Mouse (Mus musculus) B cell, adult 2 months (primary cell): ENCODE data around the gene Gchfr.

ENCODE experiments used
- DNase-seq, 2 experiments: peaks; one replicate each; pipeline ENCODE4 v3.0.0; 2022

The Gchfr gene

DNA sequence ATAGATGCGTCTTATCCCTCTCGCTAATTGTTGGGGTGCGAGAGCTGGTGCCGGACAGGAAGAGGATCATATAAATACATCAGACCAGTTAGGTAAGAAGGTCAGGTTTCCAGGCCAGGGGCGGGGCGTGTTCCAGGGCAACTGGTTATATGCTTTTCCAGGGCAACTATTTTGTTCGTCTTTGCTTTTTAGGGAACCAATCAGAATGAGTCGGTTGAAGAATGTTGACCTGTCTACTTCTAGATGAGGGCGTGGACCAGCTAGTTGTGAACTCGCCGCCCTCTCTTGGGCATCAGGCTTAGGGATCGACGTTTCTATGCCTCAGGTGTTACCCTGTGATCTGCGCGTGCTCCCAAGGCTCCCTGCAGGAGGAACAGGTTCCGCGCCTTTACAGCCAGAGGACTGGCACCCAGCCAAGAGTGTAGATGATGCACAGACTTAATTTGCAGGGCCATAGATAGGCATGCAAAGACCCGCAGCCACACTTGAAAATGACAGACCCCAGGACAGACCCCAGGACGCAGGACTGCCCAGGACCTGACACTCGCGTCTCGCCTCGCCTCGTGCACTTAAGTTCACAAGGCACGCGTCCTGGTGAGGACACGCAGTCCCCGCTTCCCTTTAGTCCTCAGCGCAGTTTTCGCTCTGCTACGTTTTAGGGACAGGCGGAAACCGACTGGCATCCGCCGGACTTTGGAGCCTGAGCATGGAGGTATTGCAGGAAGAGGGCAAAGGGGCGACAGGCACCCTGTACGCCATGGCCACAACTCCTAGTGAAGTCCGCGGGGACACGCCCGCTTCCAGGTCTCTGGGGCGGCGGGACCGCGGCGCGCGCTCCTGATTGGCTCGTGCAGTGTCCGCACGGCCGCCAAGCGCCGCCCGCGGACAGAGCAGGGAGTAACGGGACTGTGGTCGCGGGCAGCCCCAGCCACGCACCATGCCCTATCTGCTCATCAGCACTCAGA lies at the start of gene Gchfr:
Gchfr (plus strand) TSS at position 873 of the 965 bp plus-strand sequence.
- DNase-seq: peak; percentile 36 to 39

DNA sequence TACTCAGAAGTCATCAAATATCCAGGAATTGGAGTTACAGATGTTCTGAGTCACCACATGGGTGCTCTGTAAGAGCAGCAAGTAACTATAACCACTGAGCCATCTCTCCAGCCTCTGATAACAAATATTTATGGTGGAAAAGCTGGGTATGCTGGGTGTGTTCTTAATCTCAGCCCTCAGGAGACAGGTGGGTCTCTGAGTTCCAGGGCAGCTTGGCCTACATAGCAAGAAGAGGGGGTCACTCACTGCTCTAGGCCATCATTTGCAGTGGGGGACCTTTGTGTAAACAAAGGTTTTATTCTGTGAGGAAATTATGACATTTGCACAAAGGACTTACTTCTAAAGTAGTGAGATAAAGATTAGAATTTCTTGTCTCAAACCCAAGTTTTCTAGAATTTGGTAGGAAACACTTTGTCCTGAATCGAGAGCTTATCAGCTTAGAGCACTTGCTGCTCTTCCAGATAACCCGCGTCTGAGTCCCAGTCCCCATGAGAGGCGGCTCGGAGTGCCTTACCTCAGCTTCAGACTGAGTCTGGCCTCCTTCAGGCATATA lies 31.2 kb upstream of the Gchfr start:
- DNase-seq: no peak

DNA sequence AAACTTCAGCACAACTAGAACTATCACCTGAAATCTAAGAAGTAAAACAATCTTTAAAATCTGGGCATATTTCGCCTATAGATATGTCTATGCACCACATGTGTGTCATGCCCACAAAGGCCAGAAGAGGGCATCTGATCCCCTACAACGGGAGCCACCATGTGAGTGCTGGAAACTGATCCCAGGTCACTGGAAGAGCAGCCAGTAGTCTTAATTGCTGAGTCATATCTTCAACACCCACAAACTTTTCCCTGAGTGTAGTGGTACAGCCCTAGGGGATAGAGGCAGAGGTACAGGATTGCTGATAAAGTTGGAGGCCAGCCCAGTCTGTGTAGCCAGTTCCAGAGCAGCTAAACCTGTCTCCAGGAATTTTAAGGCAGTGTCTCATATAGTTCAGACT lies 22.4 kb upstream of the Gchfr start:
- peak; percentile 30 to 41 for DNase-seq

DNA sequence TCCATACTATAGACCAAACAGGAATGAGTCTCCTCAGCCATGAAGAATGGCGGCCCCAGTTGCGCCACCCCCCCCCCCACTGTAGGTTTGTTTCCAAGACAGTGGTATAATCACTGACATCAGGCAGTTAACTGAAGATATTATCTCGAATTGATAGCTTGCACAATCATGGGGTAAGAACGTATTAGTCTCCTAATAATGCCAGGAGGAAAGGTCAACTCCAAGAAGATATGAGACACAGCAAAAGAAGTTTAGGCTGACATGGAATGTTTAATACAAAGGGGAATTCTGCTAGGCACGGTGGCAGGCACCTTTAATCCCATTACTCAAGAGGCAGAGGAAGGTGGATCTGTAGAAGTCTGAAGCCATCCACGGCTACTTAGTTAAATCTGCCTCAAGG lies 21.1 kb upstream of the Gchfr start:
- DNase-seq: no peak

DNA sequence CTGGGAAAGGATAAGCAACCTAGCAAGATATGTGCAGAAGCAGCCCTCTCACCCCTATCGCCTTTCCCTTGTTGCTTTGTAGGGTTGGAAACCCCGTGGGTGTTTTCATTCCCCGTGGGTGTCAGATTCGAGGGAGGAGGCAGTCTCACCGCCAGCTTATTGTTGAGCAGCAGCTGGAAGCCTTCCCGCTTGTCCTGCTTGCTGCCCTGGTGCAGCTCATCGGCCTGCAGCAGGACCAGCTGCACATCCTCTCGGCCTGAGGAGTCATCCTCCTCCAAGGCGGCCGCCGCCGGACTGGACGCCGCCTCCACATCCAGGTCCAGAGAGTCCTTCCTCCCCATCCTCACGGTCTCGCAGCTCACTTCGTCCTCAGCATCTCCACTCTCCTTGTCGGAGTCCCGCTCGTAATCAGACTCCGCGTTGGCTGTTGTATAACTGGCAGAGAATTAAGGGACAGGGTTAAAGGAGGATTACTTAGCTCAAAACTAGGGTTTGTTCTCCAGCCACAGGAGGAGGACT lies 20.4 kb upstream of the Gchfr start:
- DNase-seq: no peak

DNA sequence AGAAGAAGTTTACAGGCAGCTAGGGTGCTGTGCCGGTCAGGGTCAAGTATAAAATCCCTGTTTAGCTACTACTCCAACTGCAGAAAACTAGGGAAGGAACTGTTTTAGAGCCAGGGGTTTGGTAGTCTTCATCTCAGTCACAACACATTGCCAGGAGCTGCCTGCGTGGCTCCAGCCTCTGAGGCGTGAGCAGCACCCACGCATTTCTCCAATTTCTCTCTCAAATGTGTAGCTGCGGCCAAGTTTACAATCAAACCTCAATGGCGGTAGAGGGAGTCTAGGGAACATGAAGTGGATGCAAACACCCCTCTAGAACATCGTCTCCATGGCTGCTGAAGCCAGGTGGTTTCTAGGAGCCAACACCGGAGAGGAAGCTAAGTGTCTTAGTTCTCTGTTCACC lies 19.8 kb upstream of the Gchfr start:
- DNase-seq: no peak

DNA sequence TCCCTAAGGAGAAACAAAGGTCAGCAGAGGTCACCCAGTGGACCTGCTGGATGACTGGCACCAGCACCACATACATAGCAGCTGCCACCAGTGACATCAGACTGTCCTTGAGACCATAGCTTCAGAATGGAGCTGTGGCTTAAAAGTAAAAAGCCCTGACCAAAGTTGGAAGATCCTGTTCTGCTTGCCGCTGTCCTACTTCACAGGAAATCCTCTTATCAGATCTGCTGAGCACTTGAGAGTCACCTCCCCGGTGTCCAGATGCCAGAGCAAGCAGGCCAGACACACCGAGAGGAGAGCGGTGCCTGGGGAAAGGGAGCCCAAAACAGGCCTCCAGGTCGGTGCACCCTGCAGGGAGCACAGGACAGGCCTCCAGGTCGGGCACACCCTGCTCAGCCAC lies 15.3 kb upstream of the Gchfr start:
- DNase-seq: no peak

DNA sequence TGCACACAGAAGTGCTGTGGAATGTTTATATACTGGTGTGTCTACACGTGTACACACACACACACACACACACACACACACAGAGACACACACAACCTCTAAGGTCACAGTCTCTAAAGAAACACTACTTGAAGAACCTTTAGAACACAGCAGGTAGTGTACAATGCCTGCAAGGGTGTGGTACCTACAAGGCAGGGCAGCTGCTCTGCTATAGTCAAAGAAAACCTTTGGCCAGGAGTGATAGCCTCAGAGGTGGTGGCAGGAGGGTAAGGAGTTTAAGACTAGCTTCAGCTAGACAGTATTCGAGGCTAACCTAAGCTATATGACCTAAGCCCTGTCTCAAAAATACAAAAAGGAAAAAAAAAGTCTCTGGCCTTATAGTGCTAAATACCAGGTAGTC lies 12.9 kb upstream of the Gchfr start:
- DNase-seq: no peak

DNA sequence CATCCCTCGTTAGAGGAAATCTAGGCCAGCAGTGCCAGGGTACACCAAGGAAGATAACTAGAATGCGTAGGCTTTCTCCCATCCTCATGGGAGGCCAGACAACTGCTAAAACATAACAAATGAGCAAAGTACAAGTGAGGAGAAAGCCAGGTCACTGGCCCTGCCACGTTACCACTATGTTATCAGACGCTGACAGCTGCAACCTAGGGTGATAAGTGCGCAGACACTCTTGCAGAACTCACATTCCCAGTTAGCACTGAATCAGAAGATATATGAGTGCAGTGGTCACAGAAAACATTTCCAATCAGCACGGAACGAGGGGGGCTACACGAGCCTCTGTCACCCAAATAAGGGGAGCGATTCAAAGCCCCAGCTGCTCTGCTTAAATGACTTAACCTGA lies 12.2 kb upstream of the Gchfr start:
- DNase-seq: no peak

DNA sequence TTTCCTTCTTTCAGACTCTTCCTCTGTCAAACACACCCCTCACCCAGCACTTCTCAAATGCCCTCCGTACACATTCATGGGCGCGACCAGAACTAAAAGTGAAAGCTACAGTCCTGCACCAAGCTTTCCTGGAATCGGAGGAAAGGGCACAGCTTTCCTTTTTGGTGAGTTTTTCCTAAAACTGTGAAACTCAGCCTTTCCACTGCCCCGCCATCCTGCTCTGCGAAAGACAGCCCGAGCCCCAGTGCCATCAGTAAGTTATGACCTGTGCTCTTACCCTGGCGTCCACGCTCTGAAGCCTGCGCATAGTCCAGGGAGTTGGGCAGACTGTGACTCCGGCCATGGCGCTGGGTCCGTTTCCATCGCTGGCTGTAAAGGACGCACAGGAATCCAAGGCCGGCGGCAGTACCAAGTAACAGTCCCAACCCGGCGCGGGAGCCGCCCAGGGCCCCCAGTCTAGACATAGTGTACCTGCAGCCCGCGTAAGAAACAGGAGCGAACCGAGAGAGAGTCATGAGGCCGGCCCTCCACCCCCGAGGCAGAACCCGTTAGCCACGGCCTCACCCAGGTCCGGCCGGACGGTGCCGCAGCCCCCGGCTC lies 11.4 kb upstream of the Gchfr start:
- no peak for DNase-seq

DNA sequence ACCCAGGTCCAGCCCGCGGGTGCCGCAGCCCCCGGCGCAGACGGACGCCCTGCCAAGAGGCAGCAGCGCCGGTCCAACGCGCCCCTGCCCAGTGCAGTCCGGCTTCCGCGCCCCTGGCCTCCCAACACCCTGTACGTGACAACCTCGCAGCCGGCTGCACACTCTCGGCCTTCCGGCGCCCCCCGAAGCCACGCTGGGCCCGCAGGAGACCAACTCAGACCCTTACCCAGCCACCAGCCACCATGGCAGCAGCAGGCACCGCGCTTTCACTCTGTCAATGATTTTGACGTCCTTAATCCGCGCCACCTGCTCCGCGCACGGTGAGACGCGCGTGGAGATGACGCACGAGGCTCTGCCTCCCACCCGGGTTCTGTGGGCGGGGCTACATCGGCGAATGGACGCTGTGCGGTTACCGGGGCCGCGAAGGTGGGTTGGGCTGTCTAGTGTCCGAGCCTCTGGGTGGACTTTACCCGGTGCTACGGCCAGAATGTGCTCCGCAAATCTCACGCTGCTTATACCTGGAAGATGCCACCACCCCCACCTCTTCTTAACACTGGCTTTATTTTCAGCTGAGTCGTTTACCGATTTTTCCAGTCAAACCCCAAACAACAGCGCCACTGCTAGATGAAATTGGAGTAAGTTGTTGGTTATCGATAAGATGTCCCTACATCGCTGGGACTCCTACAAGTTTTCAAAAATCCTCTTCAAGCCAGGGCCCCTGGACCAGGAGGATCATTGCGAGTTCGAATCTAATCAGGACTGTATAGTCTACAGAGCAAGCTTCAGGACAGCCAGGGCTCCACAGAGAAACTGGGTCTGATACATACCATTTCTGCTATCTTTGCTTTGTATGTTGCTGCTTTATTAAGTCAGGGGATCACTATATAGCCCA lies 10.6 kb upstream of the Gchfr start, which contains the start of gene Rmdn3:
Rmdn3 (minus strand) TSS at position 354 of the 892 bp plus-strand sequence.
- peak; percentile 97 for DNase-seq

DNA sequence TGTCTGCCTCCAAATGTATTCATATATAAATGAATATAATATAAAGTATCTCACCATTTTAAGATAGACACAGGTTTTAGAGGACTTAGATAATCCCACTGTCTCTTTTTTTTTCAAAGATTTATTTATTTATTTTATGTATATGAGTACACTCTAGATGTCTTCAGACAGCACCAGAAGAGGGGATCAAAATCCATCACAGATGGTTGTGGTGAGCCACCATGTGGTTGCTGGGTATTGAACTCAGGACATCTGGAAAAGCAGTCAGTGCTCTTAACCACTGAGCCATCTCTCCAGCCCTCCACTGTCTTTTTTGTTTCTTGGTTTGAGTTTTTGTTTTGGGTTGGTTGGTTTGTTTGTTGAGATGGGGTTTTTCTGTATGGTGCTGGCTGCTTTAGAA lies 9.7 kb upstream of the Gchfr start:
- no peak for DNase-seq

DNA sequence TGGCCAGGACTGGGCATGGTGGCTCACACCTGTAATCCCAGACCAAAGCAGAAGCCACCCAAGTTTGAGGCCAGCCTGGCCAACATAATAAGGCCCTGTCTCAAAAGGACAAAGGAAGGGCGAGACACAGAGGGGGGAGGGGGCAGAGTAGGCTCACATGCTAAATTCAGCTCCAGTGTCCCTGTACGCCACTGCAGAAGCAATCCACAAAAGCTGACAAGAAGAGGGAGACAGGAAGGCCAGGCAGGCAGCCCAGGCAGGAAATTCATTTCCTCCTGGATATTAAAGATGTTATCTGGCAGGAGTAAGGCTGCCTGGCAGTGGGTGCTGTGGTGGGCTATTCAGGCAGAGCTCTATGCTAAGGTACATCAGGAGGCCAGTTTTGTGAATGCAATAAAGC lies 6.3 kb upstream of the Gchfr start:
- DNase-seq: no peak

DNA sequence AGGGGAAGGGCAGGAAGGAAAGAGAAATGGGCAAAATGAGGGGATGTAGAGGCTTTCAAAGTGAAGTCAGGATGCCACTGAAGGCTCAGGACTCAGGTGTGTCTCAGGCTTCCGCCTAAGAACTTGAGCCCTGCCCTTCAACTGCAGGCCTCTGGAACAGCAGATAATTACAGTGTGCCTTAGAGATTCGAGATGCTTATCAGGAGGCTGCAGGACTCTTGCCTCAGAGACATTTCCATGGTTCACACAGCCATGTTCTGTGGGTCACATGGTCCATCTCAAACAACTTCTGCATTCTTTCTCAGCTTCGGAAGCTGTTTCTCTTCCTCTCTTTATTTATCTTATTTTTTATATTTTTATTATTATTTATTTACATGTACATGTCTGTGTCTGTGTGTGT lies 4.4 kb upstream of the Gchfr start:
- DNase-seq: no peak

DNA sequence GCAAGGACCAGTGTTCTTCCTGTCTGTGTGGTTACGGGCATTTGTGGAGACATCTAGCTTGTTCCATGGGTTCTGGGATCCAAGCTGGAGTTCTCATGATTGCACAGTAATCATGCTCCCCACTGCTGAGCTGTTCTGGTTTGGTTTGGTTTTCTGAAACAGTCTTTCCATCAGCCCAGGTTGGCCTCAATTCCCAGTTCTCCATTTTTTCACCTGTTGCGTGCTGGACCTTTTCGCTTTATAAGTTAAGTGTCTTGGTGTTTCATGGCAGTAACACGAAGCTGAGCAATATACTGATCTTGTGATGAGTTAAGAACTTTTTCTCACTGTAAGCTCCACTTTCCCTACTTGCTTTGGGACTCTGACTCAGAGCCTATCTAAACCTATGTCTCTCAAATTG lies 3.6 kb upstream of the Gchfr start:
- DNase-seq: no peak

DNA sequence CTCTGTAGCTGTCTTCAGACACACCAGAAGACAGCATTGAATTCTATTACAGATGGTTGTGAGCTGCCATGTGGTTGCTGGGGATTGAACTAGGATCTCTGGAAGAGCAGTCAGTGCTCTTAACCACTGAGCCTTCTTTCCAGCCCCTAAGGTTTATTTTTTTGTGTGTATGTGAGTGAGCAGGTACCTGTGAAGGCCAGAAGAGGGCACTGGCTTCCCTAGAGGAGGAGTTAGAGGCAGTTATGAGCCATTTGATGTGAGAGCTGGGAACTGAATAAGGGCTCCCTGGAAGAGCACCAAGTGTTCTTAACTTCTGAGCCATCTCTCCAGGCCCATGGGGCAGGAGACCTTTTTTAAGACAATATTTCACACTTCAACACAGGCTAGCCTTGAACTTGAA lies 2.2 kb upstream of the Gchfr start:
- DNase-seq: no peak

DNA sequence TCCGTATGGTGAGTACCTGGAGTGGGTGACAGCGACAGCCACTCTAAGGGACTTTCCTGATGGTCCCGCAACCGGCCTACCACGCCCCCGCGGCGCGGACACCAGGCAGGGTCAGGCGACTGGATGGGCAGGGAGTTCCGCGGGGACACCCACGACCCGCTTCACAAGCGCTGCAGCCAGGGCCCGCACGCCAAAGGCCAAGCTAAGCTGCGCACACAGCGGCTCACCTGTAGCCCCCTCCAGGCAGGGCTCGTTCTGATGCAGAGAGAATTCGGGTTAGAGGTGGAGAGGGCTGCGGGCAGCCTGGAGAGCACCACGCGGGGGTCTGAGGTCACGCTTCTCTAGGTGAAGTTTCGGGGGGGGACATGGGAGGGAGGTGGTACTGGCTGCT lies 288 bp downstream of the Gchfr start:
- DNase-seq: no peak

DNA sequence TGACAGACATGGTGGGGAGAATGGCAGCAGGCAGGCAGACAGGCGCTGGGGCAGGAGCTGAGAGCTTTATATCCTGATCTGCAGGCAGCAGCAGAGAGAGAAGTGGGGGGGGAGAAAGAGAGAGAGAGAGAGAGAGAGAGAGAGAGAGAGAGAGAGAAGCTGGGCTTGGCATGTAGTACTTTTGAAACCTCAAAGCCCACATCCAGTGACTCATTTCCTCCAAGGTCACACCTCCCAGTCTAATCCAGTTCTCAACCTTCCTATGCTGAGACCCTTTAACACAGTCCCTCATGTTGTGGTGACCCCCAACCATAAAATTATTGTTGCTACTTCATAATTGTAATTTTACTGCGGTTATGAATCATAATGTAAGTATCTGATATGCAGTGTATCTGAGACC lies 2.7 kb downstream of the Gchfr start:
- DNase-seq: no peak

DNA sequence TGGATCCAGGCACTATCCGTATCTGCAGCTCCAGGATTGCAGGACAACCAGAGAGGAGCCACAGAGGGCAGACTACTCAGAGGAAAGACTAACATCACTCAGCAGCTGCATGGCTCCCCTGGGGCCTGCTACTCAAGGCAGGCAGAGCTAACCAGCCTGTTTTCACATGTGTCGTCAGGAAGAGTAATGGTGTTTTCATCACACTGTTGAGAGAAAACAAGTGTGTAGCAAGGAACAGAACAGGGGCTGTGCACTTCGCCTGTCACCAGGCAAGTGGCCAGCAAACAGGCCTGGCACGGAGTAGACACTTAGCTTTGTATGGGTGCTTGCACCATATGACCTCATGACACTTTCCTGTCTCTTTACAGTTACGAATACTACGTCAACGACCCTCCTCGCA lies 4.0 kb downstream of the Gchfr start:
- no peak for DNase-seq

DNA sequence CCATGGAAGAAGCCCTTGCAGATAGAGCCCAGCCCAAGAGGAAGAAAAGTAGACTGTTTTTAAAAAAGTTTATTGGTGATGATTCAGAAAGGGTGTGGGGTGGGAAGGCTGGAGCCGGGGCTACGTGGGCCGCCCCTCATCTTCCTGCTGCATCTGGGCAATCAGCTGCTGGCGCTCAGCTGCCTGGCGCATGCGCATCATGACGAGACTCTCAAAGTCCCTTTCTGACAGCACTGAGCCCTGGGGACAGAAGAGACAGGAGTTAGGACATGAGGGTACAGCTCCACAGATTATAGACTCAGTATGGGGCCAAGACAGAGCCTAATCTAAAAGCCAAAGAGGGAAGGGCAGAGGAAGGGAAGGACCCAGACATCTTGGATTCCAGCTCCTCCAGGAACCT lies 4.9 kb downstream of the Gchfr start:
- no peak for DNase-seq

DNA sequence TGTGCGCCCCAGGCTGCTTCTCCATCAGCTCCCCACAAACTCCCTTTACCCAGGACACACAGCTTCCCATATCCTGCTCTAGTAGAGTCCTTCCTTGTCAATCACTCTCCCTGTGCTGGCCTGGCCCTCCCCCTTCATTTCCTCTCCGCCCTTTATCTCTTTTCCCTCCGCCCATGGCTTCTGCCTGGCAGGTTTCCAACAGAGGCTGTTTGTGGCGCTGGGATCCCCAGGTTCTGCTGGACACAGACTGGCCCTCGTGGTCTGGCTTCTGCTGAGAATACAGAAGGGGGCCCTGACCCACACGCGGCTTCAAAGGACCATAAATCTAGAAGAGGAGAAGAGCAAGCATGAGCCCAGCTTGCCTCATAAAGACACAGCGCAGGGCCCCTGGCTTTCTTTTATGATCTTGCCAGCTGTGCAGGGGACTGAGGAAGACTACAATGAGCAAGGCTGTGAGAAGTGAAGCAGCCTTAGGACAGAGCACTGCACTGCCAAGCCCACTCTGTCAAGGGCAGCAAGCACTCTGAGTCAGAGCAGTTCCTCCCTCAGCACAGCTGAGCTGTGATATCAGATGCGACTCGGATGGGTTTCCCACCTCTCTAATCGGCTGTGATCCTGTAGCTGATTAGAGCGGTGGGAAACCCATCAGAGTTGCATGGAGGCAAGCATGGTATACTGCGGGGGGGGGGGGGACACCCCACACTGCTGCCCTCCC lies 5.4 kb downstream of the Gchfr start:
- no peak for DNase-seq

DNA sequence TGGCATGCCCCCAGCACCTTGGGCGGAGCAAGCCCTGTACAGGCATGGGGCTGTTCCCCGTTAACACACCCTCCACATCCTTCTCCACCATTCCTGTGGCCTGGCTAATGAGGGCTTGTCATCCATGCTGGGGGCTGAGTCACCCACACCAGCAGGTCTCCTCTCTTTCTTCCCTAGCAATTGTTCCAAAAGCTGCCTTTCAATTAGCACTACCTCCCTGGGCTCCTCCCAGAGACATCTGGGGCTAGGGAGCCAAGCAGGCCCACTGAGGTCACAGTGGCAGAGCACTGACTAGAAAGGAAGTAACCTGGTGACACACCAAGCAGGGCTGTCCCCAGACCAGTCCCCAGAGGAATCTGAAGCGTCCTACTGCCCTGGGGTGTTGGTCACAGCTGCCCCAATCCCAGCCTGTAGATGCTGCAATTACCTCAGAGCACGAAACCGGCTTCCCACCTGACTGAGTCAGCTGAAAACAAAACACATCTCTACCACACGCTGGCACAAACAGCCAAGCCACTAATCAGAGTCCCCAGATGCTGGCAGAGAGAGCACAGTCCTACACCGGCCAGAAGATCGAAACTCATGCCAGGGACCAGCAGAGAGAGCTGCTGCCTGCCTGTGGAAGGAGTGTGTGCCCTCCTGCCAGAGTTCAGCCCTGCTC lies 6.5 kb downstream of the Gchfr start, which contains the start of gene Gm14137:
Gm14137 (plus strand) TSS at position 519 of the 661 bp plus-strand sequence.
- DNase-seq: peak; percentile 52 to 57
